Mouse (Mus musculus): ENCODE measurements around the gene Dennd1b.
A peak's percentile ranks its signal among the peaks of the same experiment; 100 is the strongest.

The Dennd1b gene

GRCm38 (mm10) chr1:138963868-138964458 lies 728 bp downstream of the Dennd1b start:
- peak in 1 of 2 experiments; percentile 35 for DNase-seq

GRCm38 (mm10) chr1:138965069-138965468 lies 1.8 kb downstream of the Dennd1b start:
- DNase-seq: no peak

- no peak for DNase-seq
Measured at GRCm38 (mm10) chr1:138965511-138965910, 2.3 kb downstream of the Dennd1b start.

- DNase-seq: no peak
Measured at GRCm38 (mm10) chr1:138967450-138967849, 4.2 kb downstream of the Dennd1b start.

- no peak for DNase-seq
Measured at GRCm38 (mm10) chr1:138970053-138970452, 6.8 kb downstream of the Dennd1b start.

- DNase-seq: no peak
Measured at GRCm38 (mm10) chr1:138973541-138974224, 10.4 kb downstream of the Dennd1b start.

- DNase-seq: no peak
Measured at GRCm38 (mm10) chr1:138974836-138975235, 11.6 kb downstream of the Dennd1b start.

GRCm38 (mm10) chr1:138975945-138976344 lies 12.7 kb downstream of the Dennd1b start:
- no peak for DNase-seq

- DNase-seq: peak; percentile 16 to 43
Measured at GRCm38 (mm10) chr1:138982203-138982602, 19.0 kb downstream of the Dennd1b start.

- no peak for DNase-seq
Measured at GRCm38 (mm10) chr1:138982611-138983010, 19.4 kb downstream of the Dennd1b start.

GRCm38 (mm10) chr1:138983064-138983463 lies 19.8 kb downstream of the Dennd1b start:
- no peak for DNase-seq

GRCm38 (mm10) chr1:138983465-138983864 lies 20.2 kb downstream of the Dennd1b start:
- DNase-seq: no peak

GRCm38 (mm10) chr1:138984161-138984560 lies 20.9 kb downstream of the Dennd1b start:
- no peak for DNase-seq

- DNase-seq: peak; percentile 21 to 51
Measured at GRCm38 (mm10) chr1:138992384-138993138, 29.3 kb downstream of the Dennd1b start.

GRCm38 (mm10) chr1:138995621-138996380 lies 32.6 kb downstream of the Dennd1b start:
- DNase-seq: no peak

- DNase-seq: no peak
Measured at GRCm38 (mm10) chr1:138996663-138997062, 33.4 kb downstream of the Dennd1b start.

- DNase-seq: no peak
Measured at GRCm38 (mm10) chr1:139000675-139001379, 37.6 kb downstream of the Dennd1b start.

- no peak for DNase-seq
Measured at GRCm38 (mm10) chr1:139003503-139003902, 40.3 kb downstream of the Dennd1b start.

GRCm38 (mm10) chr1:139006000-139006399 lies 42.8 kb downstream of the Dennd1b start:
- DNase-seq: no peak

- no peak for DNase-seq
Measured at GRCm38 (mm10) chr1:139007475-139007874, 44.2 kb downstream of the Dennd1b start.

- no peak for DNase-seq
Measured at GRCm38 (mm10) chr1:139015118-139015788, 52.0 kb downstream of the Dennd1b start.

GRCm38 (mm10) chr1:139021298-139021697 lies 58.1 kb downstream of the Dennd1b start:
- no peak for DNase-seq

All from kidney, postnatal 36 days (tissue).